In the genomic region with DNA sequence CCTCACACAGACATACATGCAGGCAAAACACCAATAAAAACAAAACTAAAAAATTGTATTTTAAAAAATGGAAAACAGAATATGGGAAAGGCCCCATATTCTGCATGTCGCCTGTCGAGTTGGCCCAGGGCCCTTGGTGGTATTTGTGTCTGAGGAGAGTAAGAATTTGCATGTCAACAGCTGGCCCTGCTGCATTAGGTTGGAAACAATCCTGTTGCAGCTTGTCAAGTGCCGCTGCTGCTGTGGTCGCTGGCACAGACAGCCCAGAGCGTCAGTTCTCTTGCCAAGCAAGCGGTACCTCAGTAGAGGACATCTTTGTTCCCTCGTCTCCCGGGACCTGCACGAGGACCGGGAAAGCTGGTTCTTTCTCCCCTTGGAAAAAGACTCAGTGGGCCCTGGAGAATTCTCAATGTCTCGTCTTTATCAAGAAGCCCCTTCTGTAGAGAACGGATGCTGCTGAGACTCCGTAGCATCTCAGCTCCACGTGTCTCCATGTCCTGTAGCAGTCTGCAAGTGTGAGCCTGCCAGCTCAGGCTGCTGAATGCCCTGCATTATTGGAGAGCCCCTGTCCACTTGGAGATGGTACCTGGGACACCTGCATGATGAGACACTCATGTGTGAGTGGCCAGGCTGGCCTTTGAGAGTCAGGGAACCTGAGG, we compare ENCODE assay signal across 19 mouse cellular contexts. TPM values are rescaled to one million over a fixed set of nuclear protein-coding genes. Genes with fewer than 3 reads are reported as not detected.
DNase-seq lines count a peak whose midpoint lies in the region; ATAC-seq and TF ChIP-seq lines count a peak whose summit lies in the region.
"Had no signal": no experiment of that assay in that cellular context is flagged by ENCODE, and none has a peak within 500 bp of the region (broad histone marks: within the 10 kb centered on the region; RNA-seq: fewer than 3 reads in every experiment).

No protein-coding gene starts in this region.

- no peak for DNase-seq in hindbrain, embryonic 10.5 days (ENCODE audit: low spot score)
- no peak for DNase-seq in hindbrain, embryonic 11.5 days (ENCODE audit: low spot score)
- DNase-seq in right cerebral cortex, postnatal 4 days: peak; percentile 31
- no peak for DNase-seq in right cerebral cortex, adult 2 months (ENCODE audit: low spot score in 2 of 2)
- peak; percentile 69 for DNase-seq in forebrain, postnatal 0 days
- DNase-seq in thymus, adult 2 months: no peak
- DNase-seq in adrenal gland, adult 2 months: no peak
- DNase-seq: cerebellum, adult 9-11 months; embryo, embryonic 11 days; gastrocnemius, postnatal 36 days; kidney, adult 8-10 months; kidney, postnatal 4 days; liver; lung, adult 18-20 months had no signal

- 0 out of 2 replicates have a peak overlapping the region, but pooled peaks have one; percentile 25 for H3K27ac ChIP-seq in hindbrain, embryonic 10.5 days
- no peak overlapping the region for H3K27ac ChIP-seq in hindbrain, embryonic 11.5 days (ENCODE audit: low read depth, low read length)
- H3K27ac ChIP-seq in forebrain, postnatal 0 days (ENCODE audit: low read depth, low read length): peak overlapping the region; percentile 17; the same call in 1 of the 2 replicates
- no peak overlapping the region for H3K27ac ChIP-seq in thymus, adult 2 months (ENCODE audit: control insufficient read depth, insufficient read depth, low read length)
- H3K27ac ChIP-seq: heart, embryonic 13.5 days; neural tube, embryonic 13.5 days had no signal

- no peaks in the 10 kb centered on the region for H3K79me2 ChIP-seq in myocyte (ENCODE audit: control insufficient read depth, insufficient read depth)

- TF ChIP-seq POLR2A in myocyte (IDR thresholded peaks at IDR 0.05; ENCODE audit: insufficient read length, low read depth): no peak
- no peak for TF ChIP-seq POLR2A in thymus, adult 2 months (IDR thresholded peaks at IDR 0.05; ENCODE audit: control insufficient read depth, extremely low read depth, insufficient read depth, low read length, poor library complexity)

- H3K4me3 ChIP-seq in hindbrain, embryonic 10.5 days: no peak overlapping the region
- no peak overlapping the region for H3K4me3 ChIP-seq in hindbrain, embryonic 11.5 days (ENCODE audit: low read depth, low read length)
- H3K4me3 ChIP-seq in forebrain, postnatal 0 days (ENCODE audit: low read depth, low read length): no peak overlapping the region
- no peak overlapping the region for H3K4me3 ChIP-seq in myocyte
- H3K4me3 ChIP-seq in thymus, adult 2 months (ENCODE audit: control insufficient read depth, insufficient read depth, low read length): no peak overlapping the region
- H3K4me3 ChIP-seq: heart, embryonic 13.5 days; neural tube, embryonic 13.5 days had no signal

- TF ChIP-seq CTCF in forebrain, postnatal 0 days (IDR thresholded peaks at IDR 0.05; ENCODE audit: low read depth): no peak
- TF ChIP-seq CTCF in thymus, adult 2 months (IDR thresholded peaks at IDR 0.05; ENCODE audit: borderline replicate concordance, control insufficient read depth, extremely low read depth, insufficient read depth, low read length, poor library complexity): no peak

- H3K9me3 ChIP-seq in hindbrain, embryonic 10.5 days: no peaks in the 10 kb centered on the region
- H3K9me3 ChIP-seq in hindbrain, embryonic 11.5 days (ENCODE audit: control insufficient read depth, low read length): no peaks in the 10 kb centered on the region
- no peaks in the 10 kb centered on the region for H3K9me3 ChIP-seq in forebrain, postnatal 0 days (ENCODE audit: low read length)
- H3K9me3 ChIP-seq: heart, embryonic 13.5 days; neural tube, embryonic 13.5 days had no signal

- H3K4me1 ChIP-seq in hindbrain, embryonic 10.5 days (replicated peaks): peaks cover 57% of the 10 kb centered on the region
- H3K4me1 ChIP-seq in hindbrain, embryonic 11.5 days (replicated peaks; ENCODE audit: control insufficient read depth, insufficient read depth, low read length): peaks cover 2% of the 10 kb centered on the region; the same call in 1 of the 2 replicates
- H3K4me1 ChIP-seq in forebrain, postnatal 0 days (ENCODE audit: insufficient read depth): peaks cover 7% of the 10 kb centered on the region; the same call in 1 of the 2 replicates
- peaks cover 10% of the 10 kb centered on the region for H3K4me1 ChIP-seq in thymus, adult 2 months (replicated peaks; ENCODE audit: control insufficient read depth, insufficient read depth, low read length)

- no peak overlapping the region for H3ac ChIP-seq in myocyte (ENCODE audit: control insufficient read depth, insufficient read length)

- no peak for ATAC-seq in hindbrain, embryonic 11.5 days (ENCODE audit: low FRiP score)
- ATAC-seq in forebrain, postnatal 0 days: peak; percentile 58

- WGBS in hindbrain, embryonic 10.5 days: 56% methylated on average over 14 of the region's 14 CpGs
- 58% methylated on average over 14 of the region's 14 CpGs for WGBS in hindbrain, embryonic 11.5 days
- 17% methylated on average over 14 of the region's 14 CpGs for WGBS in forebrain, postnatal 0 days
- WGBS in thymus, adult 2 months: 89% methylated on average over 14 of the region's 14 CpGs

- H3K9ac ChIP-seq in hindbrain, embryonic 11.5 days (ENCODE audit: low read depth, low read length): no peak overlapping the region
- no peak overlapping the region for H3K9ac ChIP-seq in forebrain, postnatal 0 days
- H3K9ac ChIP-seq: heart, embryonic 13.5 days; neural tube, embryonic 13.5 days had no signal

- H3K4me2 ChIP-seq in hindbrain, embryonic 11.5 days (replicated peaks; ENCODE audit: low read depth, low read length): no peak overlapping the region
- H3K4me2 ChIP-seq in forebrain, postnatal 0 days (ENCODE audit: low read depth): no peak overlapping the region
- no peak overlapping the region for H3K4me2 ChIP-seq in myocyte (ENCODE audit: low read depth)
- H3K4me2 ChIP-seq: heart, embryonic 13.5 days; neural tube, embryonic 13.5 days had no signal

- H3K27me3 ChIP-seq in hindbrain, embryonic 10.5 days (ENCODE audit: insufficient read depth, poor library complexity, severe bottlenecking): 0 out of 2 replicates have a peak, but pooled peaks cover 14% of the 10 kb centered on the region
- H3K27me3 ChIP-seq in hindbrain, embryonic 11.5 days (ENCODE audit: control insufficient read depth, insufficient read depth, low read length): no peaks in the 10 kb centered on the region
- no peaks in the 10 kb centered on the region for H3K27me3 ChIP-seq in forebrain, postnatal 0 days (ENCODE audit: insufficient read depth, low read length)
- peaks cover 19% of the 10 kb centered on the region for H3K27me3 ChIP-seq in myocyte (ENCODE audit: control insufficient read depth, insufficient read depth, insufficient read length)
- H3K27me3 ChIP-seq in thymus, adult 2 months (ENCODE audit: control insufficient read depth, insufficient read depth, low read length): no peaks in the 10 kb centered on the region

- H3K36me3 ChIP-seq in hindbrain, embryonic 10.5 days: no peaks in the 10 kb centered on the region
- H3K36me3 ChIP-seq in hindbrain, embryonic 11.5 days (ENCODE audit: control insufficient read depth, insufficient read depth, low read length): no peaks in the 10 kb centered on the region
- H3K36me3 ChIP-seq in forebrain, postnatal 0 days (ENCODE audit: insufficient read depth): no peaks in the 10 kb centered on the region
- no peaks in the 10 kb centered on the region for H3K36me3 ChIP-seq in myocyte (ENCODE audit: control insufficient read depth, insufficient read depth)
- H3K36me3 ChIP-seq in thymus, adult 2 months (ENCODE audit: control insufficient read depth, insufficient read depth, low read length): no peaks in the 10 kb centered on the region
- H3K36me3 ChIP-seq: heart, embryonic 13.5 days; neural tube, embryonic 13.5 days had no signal

TF ChIP-seq in myocyte, 11 proteins besides CTCF, POLR2A, EP300 and RAD21:
- TF ChIP-seq USF1 (IDR thresholded peaks at IDR 0.05; ENCODE audit: low read depth): no peak
- TF ChIP-seq MYOG (IDR thresholded peaks at IDR 0.05; ENCODE audit: control insufficient read depth in 1 of 3, insufficient read depth in 1 of 3, insufficient read length in 2 of 3, low read depth in 2 of 3): peak in 2 of 3 experiments; percentile 26 to 45
- TF ChIP-seq MYOD1 (IDR thresholded peaks at IDR 0.05; ENCODE audit: control insufficient read depth in 1 of 3, insufficient read length in 2 of 3, low read depth in 2 of 3): peak in 1 of 3 experiments; percentile 19

RNA-seq across cellular contexts. Expression of gene Gm11733, which starts 12.4 kb away (rescaled TPM):
- not detected in 2 replicates for polyA plus RNA-seq in hindbrain, embryonic 10.5 days (2016; fragmentation: Nextera tagmentation; extraction: Ambion mirVana)
- polyA plus RNA-seq in hindbrain, embryonic 11.5 days (2014; fragmentation: Nextera tagmentation; extraction: Ambion mirVana): not detected in 2 replicates
- 0.14 and 0.23 TPM in 2 replicates for total RNA-seq in forebrain, postnatal 0 days (2014; rRNA removed)
- 0.08 and 0.18 TPM in 2 replicates for polyA plus RNA-seq in forebrain, postnatal 0 days (2015; fragmentation: Nextera tagmentation; extraction: Ambion mirVana)
- polyA plus RNA-seq in myocyte (2012; fragmentation: generic; extraction: Trizol): not detected
- polyA plus RNA-seq in thymus, adult 2 months (2012; rRNA removed): 0.05 TPM in 1 of 2 replicates, not detected in the other
- not detected for total RNA-seq in adrenal gland, adult 2 months (2021)
- not detected in 2 replicates for polyA plus RNA-seq in adrenal gland, adult 2 months (2012; rRNA removed)
- total RNA-seq: gastrocnemius, postnatal 36 days; layer of hippocampus, postnatal 14 days; MEL had no signal
- polyA plus RNA-seq: heart, embryonic 13.5 days; neural tube, embryonic 13.5 days had no signal

Comparison
In these comparisons a context has a peak if more than half of its experiments do, and no peak if none do; other contexts are left out.
1. DNase-seq: peak in right cerebral cortex, postnatal 4 days (single experiment) and forebrain, postnatal 0 days (single experiment); none in hindbrain, embryonic 10.5 days (single experiment), hindbrain, embryonic 11.5 days (single experiment), right cerebral cortex, adult 2 months (0 of 2), thymus, adult 2 months (single experiment) and adrenal gland, adult 2 months (single experiment).
2. H3K27ac ChIP-seq: peak in hindbrain, embryonic 10.5 days (single experiment) and forebrain, postnatal 0 days (single experiment); none in hindbrain, embryonic 11.5 days (single experiment) and thymus, adult 2 months (single experiment).